Mouse (Mus musculus) c-Kit-positive CD71-positive TER-119-positive erythroid progenitor cells, embryonic 14.5 days (primary cell): ENCODE data around the gene Adgrf1.
"Not testable (repeated sequence)": the region's sequence is repeated elsewhere in the genome, so short reads cannot be mapped to it uniquely, and the experiment has no call there.

ENCODE experiments used
- DNase-seq: peaks from one replicate; pipeline ENCODE4 v3.0.0-alpha.2; 2013; ENCODE audit warnings: low spot score

Adgrf1 gene

GRCm38 (mm10) chr17:43266636-43267035 is 3.5 kb upstream of the Adgrf1 start:
- no peak for DNase-seq

- DNase-seq = peak; percentile 19
Measured at GRCm38 (mm10) chr17:43267046-43267749, 2.9 kb upstream of the Adgrf1 start.

GRCm38 (mm10) chr17:43276220-43276619 is 6.1 kb downstream of the Adgrf1 start:
- no peak for DNase-seq

- DNase-seq = no peak
Measured at GRCm38 (mm10) chr17:43277223-43277622, 7.1 kb downstream of the Adgrf1 start.

GRCm38 (mm10) chr17:43279671-43280070 is 9.5 kb downstream of the Adgrf1 start:
- DNase-seq = no peak

GRCm38 (mm10) chr17:43282353-43282752 is 12.2 kb downstream of the Adgrf1 start:
- no peak for DNase-seq

DNA sequence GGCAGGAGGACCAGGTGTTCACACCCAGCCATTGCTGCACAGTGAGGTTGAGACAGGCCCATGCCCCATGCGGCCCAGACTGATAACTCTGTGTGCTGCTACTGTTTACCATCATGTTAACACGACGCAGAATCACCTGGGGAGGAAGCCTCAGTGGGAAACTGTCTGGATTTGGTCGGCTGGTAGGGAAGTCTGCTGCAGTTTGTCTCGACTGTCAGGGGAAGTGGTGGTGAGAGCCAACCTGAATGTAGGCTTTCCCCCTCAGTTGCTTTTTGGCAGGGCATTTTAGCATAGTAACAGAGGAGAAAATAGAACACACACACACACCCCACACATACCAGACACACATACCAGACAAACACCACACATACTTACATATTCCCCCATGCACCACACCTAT is 12.7 kb downstream of the Adgrf1 start:
- no peak for DNase-seq

GRCm38 (mm10) chr17:43299515-43299914 is 29.4 kb downstream of the Adgrf1 start:
- DNase-seq = no peak

DNA sequence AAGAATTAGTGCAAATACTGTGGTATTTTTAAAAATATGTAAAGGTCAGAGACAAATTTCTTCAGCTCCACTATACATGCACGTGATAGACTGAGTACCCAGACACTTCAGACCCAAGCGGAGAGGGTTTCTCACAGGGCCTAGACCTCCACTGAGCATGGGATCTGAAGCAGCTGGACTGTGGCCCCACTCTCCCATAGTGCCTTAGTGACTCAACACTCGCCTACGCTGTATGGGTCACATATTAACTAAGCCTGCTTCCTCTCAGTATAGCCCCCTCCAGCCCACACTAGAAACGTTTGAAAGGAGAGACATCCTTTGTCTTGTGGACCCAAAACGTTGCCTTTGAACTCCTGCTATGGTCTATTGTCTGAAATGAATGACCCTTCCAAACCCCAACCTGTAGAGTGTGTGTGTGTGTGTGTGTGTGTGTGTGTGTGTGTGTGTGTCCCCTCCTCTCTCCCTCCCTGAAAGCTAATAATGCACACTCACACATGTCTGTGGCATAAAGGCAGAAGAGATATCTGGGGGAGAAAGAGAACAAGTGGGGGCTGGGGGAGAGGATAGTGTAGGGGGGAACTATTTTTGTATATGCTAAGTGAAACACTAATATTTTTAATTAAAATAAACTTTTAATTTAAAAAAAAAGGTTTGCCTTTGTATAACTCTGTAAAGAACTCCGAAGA is 56.0 kb downstream of the Adgrf1 start:
- no peak for DNase-seq

GRCm38 (mm10) chr17:43326726-43327700 is 56.9 kb downstream of the Adgrf1 start:
- peak; percentile 65 for DNase-seq

DNA sequence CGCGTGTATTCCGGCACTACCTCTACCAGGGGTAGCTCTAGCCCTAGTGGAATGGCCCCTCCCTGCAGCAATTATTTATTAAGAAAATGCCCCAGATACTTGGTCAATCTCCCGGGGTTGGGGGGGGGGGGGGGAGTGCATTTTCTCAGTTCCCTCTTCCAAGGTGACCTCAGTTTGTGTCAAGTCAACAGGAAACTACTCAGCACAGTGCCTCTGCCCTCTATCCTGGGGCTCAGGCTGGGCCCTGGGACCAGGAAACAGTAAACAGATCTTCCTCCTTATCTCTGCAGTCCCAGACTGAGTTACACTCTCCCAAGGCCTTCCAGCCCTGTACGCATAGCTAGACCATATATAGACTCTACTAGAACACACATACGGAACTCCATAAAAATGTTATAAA is 57.7 kb downstream of the Adgrf1 start:
- peak; percentile 58 for DNase-seq

DNA sequence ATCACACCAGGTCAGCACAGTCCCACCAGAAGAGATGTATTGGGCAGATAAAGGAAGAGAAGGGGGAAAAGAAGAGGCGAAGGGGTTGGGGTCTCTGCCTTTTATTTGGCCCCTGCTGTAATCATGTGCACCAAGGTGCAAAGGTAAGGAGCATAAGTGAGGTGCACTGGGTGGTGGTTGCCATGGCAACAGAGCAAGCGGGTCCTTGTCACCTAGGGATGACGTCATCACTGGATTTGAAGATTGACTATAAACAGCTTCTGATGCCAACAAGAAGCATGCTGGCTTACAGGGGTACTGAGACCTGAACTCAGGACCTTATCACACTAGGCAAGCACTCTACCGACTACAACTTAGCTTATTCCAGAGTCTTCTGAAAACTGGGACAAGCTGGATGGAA is 59.1 kb downstream of the Adgrf1 start:
- DNase-seq = peak; percentile 52

DNA sequence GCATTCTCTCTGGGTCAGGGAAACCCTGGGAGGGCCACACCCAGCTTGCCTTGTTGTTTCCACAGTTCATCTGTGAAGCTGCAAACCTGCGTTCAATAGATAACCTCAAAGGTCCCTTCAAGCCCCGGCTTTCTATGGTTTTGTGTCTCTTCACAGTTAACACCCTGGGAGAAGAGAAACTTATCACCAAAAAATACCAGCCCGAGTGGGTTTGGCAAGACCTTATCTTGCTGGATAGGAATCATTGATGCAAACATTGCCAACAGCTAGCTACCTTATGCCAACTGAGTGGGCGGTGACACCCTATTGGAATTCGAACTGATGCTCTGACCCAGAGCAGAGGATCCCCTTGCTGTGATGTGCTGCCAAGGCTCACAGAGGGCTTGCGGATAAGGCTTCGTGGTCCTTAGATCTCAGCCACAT is 59.6 kb downstream of the Adgrf1 start:
- DNase-seq = peak; percentile 78

GRCm38 (mm10) chr17:43332686-43333085 is 62.6 kb downstream of the Adgrf1 start:
- DNase-seq = no peak

- no peak for DNase-seq
Measured at GRCm38 (mm10) chr17:43334074-43334473, 63.9 kb downstream of the Adgrf1 start.

DNA sequence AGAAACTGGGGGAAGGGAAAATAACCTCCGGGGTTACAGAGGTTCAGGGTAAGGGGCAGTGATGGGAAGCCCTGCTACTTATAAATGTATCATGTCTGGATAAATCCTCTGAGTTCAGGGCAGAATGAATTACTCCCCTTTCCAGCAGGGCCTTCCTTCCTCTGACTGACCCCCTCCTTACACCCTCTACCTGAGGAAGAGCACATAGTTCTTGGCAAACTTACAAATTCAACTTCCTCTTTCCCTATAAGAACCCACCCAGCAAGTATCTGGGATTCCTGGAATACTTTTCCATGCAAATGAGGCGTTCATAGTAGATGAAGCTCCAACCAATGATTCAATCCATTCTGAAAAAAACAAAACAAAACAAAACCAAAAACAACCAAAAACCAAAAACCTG is 67.5 kb downstream of the Adgrf1 start:
- no peak for DNase-seq

GRCm38 (mm10) chr17:43338279-43338678 is 68.2 kb downstream of the Adgrf1 start:
- DNase-seq = no peak

- DNase-seq = not testable (repeated sequence)
Measured at GRCm38 (mm10) chr17:43346499-43346898, 76.4 kb downstream of the Adgrf1 start.

GRCm38 (mm10) chr17:43357902-43358539 is 87.9 kb downstream of the Adgrf1 start:
- DNase-seq = no peak

DNA sequence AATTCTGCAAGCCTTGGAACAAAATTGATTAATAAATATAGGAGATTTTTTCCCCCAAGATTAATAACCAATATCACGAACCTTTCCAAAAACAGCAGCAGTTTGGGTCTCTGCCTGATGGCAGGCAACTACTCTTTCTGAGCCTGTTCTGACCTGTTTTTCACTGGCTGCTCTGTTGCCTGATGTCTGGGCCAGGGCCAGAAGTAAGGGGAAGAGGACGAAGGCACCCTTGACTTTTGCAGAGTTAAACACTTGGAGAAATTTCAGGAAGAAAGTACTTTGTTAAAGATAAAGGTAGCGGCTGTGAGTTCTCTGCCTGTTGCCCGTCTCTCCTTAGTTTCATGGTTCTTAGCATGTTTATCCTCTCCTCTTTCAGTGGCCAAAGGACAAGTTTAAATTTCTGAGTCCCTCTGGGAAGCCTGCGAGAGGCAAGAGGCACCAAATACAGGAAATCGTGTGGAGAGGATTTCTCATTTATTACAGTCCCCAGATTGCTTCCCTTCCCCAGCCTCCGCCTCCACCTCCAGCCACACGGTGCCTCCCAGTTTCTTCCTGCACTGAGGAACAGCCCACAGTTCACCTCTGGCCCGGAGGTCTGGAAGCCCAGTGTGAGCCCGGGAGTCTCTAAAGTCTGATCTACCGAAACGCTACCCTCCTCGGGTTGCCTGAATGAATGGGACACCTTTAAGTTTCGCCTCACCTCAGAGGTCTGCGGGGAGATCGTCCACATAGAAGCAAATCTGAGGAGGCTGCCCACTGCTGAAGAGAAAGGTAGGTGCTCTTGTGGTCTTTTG is 89.9 kb downstream of the Adgrf1 start, which contains the start of gene Adgrf5:
TSS of gene Adgrf5 (plus strand) at position 626 of the 794 bp plus-strand sequence.
- no peak for DNase-seq

DNA sequence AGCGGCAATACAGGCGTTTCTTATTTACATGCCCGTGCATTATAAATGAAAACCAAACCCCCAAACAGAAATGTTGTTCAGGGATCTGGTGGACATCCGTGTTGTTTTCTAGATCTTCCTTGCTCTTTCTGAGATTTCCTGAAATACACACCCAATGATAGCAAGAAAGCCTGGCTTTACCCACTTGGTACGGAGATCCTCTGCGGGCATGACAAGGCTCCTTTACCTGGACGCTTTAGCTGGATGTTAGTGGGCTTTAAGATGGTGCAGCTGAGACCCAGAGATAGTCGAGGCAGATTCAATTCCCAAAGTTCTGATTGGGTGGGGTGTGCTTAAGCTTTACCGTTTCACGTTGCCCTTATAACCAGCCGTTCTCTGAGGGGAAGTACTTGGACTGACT is 90.9 kb downstream of the Adgrf1 start:
- DNase-seq = no peak
